Mouse (Mus musculus): ENCODE measurements at regions not wholly inside any gene's neighbourhood (a gene's known extent, or its start where the extent isn't known, plus 50 kb on each side); places are given as distances from the start of the nearest gene placed in this dataset.

- DNase-seq (ENCODE audit: low read depth, low spot score): peak; percentile 21
These were observed 716.5 kb downstream of the Epm2a start for GRCm38 (mm10) chr10:12059728-12060127.

GRCm38 (mm10) chr10:12061069-12061861 is 718.1 kb downstream of the Epm2a start:
- DNase-seq (ENCODE audit: low read depth, low spot score): no peak

- no peak for DNase-seq (ENCODE audit: low read depth, low spot score)
These were observed 719.1 kb downstream of the Epm2a start for GRCm38 (mm10) chr10:12062302-12062701.

- no peak for DNase-seq (ENCODE audit: low read depth, low spot score)
These were observed 740.8 kb downstream of the Epm2a start for GRCm38 (mm10) chr10:12083961-12084360.

- DNase-seq (ENCODE audit: low read depth, low spot score): no peak
These were observed 749.3 kb downstream of the Epm2a start for GRCm38 (mm10) chr10:12092521-12092920.

GRCm38 (mm10) chr10:12096678-12097077 is 753.5 kb downstream of the Epm2a start:
- no peak for DNase-seq (ENCODE audit: low read depth, low spot score)

GRCm38 (mm10) chr10:12107001-12107418 is 762.2 kb downstream of the Utrn start:
- no peak for DNase-seq (ENCODE audit: low read depth, low spot score)

GRCm38 (mm10) chr10:12111720-12112119 is 757.4 kb downstream of the Utrn start:
- DNase-seq (ENCODE audit: low read depth, low spot score): no peak

- no peak for DNase-seq (ENCODE audit: low read depth, low spot score)
These were observed 753.4 kb downstream of the Utrn start for GRCm38 (mm10) chr10:12115767-12116166.

GRCm38 (mm10) chr10:12116662-12117303 is 752.4 kb downstream of the Utrn start:
- no peak for DNase-seq (ENCODE audit: low read depth, low spot score)

- no peak for DNase-seq (ENCODE audit: low read depth, low spot score)
These were observed 744.9 kb downstream of the Utrn start for GRCm38 (mm10) chr10:12124272-12124671.

- DNase-seq (ENCODE audit: low read depth, low spot score): no peak
These were observed 739.7 kb downstream of the Utrn start for GRCm38 (mm10) chr10:12129486-12129885.

GRCm38 (mm10) chr10:12144691-12145090 is 724.5 kb downstream of the Utrn start:
- no peak for DNase-seq (ENCODE audit: low read depth, low spot score)

GRCm38 (mm10) chr10:12146942-12147537 is 722.1 kb downstream of the Utrn start:
- DNase-seq (ENCODE audit: low read depth, low spot score): no peak

GRCm38 (mm10) chr10:12170243-12170642 is 698.9 kb downstream of the Utrn start:
- DNase-seq (ENCODE audit: low read depth, low spot score): no peak

GRCm38 (mm10) chr10:12174200-12174818 is 694.9 kb downstream of the Utrn start:
- no peak for DNase-seq (ENCODE audit: low read depth, low spot score)

- DNase-seq (ENCODE audit: low read depth, low spot score): no peak
These were observed 694.0 kb downstream of the Utrn start for GRCm38 (mm10) chr10:12175141-12175540.

- no peak for DNase-seq (ENCODE audit: low read depth, low spot score)
These were observed 691.7 kb downstream of the Utrn start for GRCm38 (mm10) chr10:12177482-12177881.

GRCm38 (mm10) chr10:12180965-12181364 is 688.2 kb downstream of the Utrn start:
- DNase-seq (ENCODE audit: low read depth, low spot score): no peak

GRCm38 (mm10) chr10:12186918-12187639 is 682.1 kb downstream of the Utrn start:
- no peak for DNase-seq (ENCODE audit: low read depth, low spot score)

- no peak for DNase-seq (ENCODE audit: low read depth, low spot score)
These were observed 681.4 kb downstream of the Utrn start for GRCm38 (mm10) chr10:12187669-12188342.

All from skeletal muscle tissue, adult 2 months (tissue).